Mouse (Mus musculus) adrenal gland, postnatal 14 days (tissue): ENCODE data around the gene Cacna2d4. TPM values are rescaled to one million over a fixed set of nuclear protein-coding genes. Genes with fewer than 3 reads are reported as not detected.

Experiments used
- DNase-seq: peaks from one replicate; pipeline ENCODE4 v3.0.0; 2021; ENCODE audit warnings: mixed read lengths
- total RNA-seq: library from RNA; stranded (reverse); gene quantifications from 2 replicates; pipeline ENCODE4 v1.2.3, GENCODE M21; 2021

Cacna2d4 gene
- total RNA-seq, 1 experiment from 2014 or later, result not detected

GRCm38 (mm10) chr6:119312381-119312780 is 76.1 kb downstream of the Cacna2d4 start:
- DNase-seq, result no peak

- DNase-seq, result no peak
Measured at GRCm38 (mm10) chr6:119313096-119313495, 76.8 kb downstream of the Cacna2d4 start.

GRCm38 (mm10) chr6:119313588-119314375 is 77.5 kb downstream of the Cacna2d4 start:
- no peak for DNase-seq

GRCm38 (mm10) chr6:119314751-119315476 is 78.6 kb downstream of the Cacna2d4 start:
- no peak for DNase-seq

GRCm38 (mm10) chr6:119318732-119319131 is 82.4 kb downstream of the Cacna2d4 start:
- DNase-seq, result no peak

- DNase-seq, result no peak
Measured at GRCm38 (mm10) chr6:119319358-119319757, 83.0 kb downstream of the Cacna2d4 start.

GRCm38 (mm10) chr6:119320481-119320880 is 84.2 kb downstream of the Cacna2d4 start:
- DNase-seq, result peak; percentile 76

- DNase-seq, result no peak
Measured at GRCm38 (mm10) chr6:119321752-119322151, 85.4 kb downstream of the Cacna2d4 start.

- no peak for DNase-seq
Measured at GRCm38 (mm10) chr6:119324776-119325175, 88.5 kb downstream of the Cacna2d4 start.

GRCm38 (mm10) chr6:119325978-119326377 is 89.7 kb downstream of the Cacna2d4 start:
- DNase-seq, result no peak

GRCm38 (mm10) chr6:119326541-119326940 is 90.2 kb downstream of the Cacna2d4 start:
- no peak for DNase-seq

GRCm38 (mm10) chr6:119328521-119329115 is 92.3 kb downstream of the Cacna2d4 start:
- peak; percentile 36 for DNase-seq

GRCm38 (mm10) chr6:119329215-119329714 is 92.9 kb downstream of the Cacna2d4 start:
- peak; percentile 70 for DNase-seq

- no peak for DNase-seq
Measured at GRCm38 (mm10) chr6:119329936-119330335, 93.6 kb downstream of the Cacna2d4 start.

- peak; percentile 45 for DNase-seq
Measured at GRCm38 (mm10) chr6:119330506-119330905, 94.2 kb downstream of the Cacna2d4 start, which contains the start of gene Lrtm2. Gene Lrtm2 (minus strand): TSS chr6:119330766.

- no peak for DNase-seq
Measured at GRCm38 (mm10) chr6:119332111-119332510, 95.8 kb downstream of the Cacna2d4 start.

GRCm38 (mm10) chr6:119333202-119333601 is 96.9 kb downstream of the Cacna2d4 start:
- DNase-seq, result peak; percentile 63

GRCm38 (mm10) chr6:119333831-119334230 is 97.5 kb downstream of the Cacna2d4 start:
- DNase-seq, result no peak

- DNase-seq, result no peak
Measured at GRCm38 (mm10) chr6:119336124-119336523, 99.8 kb downstream of the Cacna2d4 start.

GRCm38 (mm10) chr6:119337287-119337686 is 101.0 kb downstream of the Cacna2d4 start:
- no peak for DNase-seq

GRCm38 (mm10) chr6:119338121-119338912 is 102.0 kb downstream of the Cacna2d4 start:
- no peak for DNase-seq

- peak; percentile 26 for DNase-seq
Measured at GRCm38 (mm10) chr6:119341409-119341808, 105.1 kb downstream of the Cacna2d4 start.
